Mouse (Mus musculus) erythroblast, embryonic 14.5 days (primary cell): ENCODE measurements at regions not wholly inside any gene's neighbourhood (a gene's known extent, or its start where the extent isn't known, plus 50 kb on each side); places are given as distances from the start of the nearest gene placed in this dataset.

Experiments used
- H3K27me3 ChIP-seq: 2 replicates; pipeline ENCODE4 v1.6.1; 2012; ENCODE audit warnings: inconsistent platforms; ENCODE audit not compliant: control insufficient read depth
- H3K36me3 ChIP-seq: 2 replicates; pipeline ENCODE4 v1.6.1; 2012; ENCODE audit warnings: mild to moderate bottlenecking, inconsistent platforms; ENCODE audit not compliant: control insufficient read depth
- H3K4me1 ChIP-seq: 2 replicates; pipeline ENCODE4 v1.6.1; 2012; ENCODE audit warnings: inconsistent platforms; ENCODE audit not compliant: control insufficient read depth
- H3K4me3 ChIP-seq: replicated peaks from 2 replicates; pipeline ENCODE3; 2012; ENCODE audit warnings: moderate library complexity, mild to moderate bottlenecking, inconsistent platforms
- H3K9me3 ChIP-seq: 2 replicates; pipeline ENCODE4 v1.6.1; 2012; ENCODE audit warnings: low read length, inconsistent platforms, mixed read lengths; ENCODE audit not compliant: control insufficient read depth
- GATA1 ChIP-seq: IDR thresholded peaks from 2 replicates; pipeline ENCODE4 v1.6.1; 2012; ENCODE audit warnings: low read length, inconsistent platforms, mixed read lengths
- TAL1 ChIP-seq: IDR thresholded peaks from 3 replicates; pipeline ENCODE4 v1.6.1; 2012; ENCODE audit warnings: low read length, inconsistent platforms, mixed read lengths

DNA sequence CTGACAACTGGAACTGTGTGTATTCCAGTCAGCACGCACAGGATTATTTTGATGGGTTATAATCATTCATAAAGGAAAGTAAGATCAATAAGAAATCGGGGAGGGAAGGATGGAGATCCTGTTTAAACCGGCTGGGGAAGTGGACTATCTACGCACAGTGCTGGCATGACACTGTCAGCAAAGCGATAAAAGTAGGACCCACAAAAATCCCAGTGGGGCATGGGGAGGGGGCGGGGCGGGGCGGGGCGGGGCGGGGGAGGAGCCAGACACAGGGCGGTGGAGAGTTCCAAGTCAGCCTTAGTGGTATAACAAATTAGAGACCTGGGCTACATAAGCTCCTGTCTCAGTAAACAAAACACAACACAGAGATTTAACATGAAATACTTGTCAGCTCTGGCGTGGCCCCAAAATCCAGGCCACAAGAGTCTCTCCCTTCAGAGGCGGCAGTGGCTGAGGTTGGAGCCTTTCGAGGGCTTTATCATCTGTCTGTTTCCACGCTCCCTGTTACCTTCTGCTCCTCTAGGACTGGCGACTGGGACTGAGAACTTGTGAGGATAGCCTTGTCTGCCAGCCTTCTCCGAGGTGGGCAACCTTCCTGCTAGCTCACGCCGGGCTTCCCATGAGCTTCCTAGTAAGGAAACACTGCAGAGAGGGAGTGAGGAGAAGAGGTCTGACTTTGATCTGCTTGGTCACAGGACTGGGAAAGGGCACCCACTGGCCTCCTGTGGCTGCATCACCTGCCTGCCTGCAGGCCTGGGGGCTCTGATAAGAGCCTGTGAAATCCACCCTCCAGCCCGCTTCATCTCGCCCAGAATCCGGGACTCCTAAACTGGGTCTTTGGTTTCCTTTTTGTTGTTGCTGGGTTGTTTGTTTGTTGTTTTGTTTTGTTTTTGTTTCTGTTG lies 90.3 kb upstream of the Ptpn1 start:
- Histone ChIP-seq H3K4me3 (no peak overlapping the region), H3K27me3 (peaks cover 29% of the 10 kb centered on the region), H3K4me1 (peaks cover 30% of the 10 kb centered on the region), H3K9me3 (no peaks in the 10 kb centered on the region), H3K36me3 (no peaks in the 10 kb centered on the region)
- TF ChIP-seq TAL1: no peak
- no peak for TF ChIP-seq GATA1

DNA sequence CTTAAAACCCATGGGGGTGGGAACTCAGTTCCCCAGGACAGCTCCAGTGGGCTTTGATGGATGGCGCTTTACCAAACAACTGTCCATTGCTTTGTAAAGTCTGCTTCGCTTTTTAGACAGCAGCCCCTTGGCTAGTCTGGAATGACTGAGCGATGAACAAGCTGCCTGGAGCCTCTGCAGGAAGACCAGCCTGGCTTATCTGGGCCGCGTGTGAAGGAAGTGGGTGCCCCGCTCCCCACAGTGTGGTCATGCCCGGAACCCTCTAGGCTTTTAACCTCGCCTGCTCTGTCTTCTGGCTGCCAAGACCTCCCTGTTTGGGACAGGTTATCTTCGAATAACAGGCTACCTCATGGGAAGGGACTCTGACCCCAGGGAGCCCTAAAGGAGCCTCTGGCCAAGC lies 91.5 kb upstream of the Ptpn1 start:
- H3K27me3 ChIP-seq: peaks cover 29% of the 10 kb centered on the region
- H3K9me3 ChIP-seq: peaks cover under 1% of the 10 kb centered on the region
- no peak for TF ChIP-seq GATA1
- TF ChIP-seq TAL1: no peak
- no peaks in the 10 kb centered on the region for H3K36me3 ChIP-seq
- H3K4me1 ChIP-seq: peaks cover 30% of the 10 kb centered on the region
- H3K4me3 ChIP-seq: no peak overlapping the region

DNA sequence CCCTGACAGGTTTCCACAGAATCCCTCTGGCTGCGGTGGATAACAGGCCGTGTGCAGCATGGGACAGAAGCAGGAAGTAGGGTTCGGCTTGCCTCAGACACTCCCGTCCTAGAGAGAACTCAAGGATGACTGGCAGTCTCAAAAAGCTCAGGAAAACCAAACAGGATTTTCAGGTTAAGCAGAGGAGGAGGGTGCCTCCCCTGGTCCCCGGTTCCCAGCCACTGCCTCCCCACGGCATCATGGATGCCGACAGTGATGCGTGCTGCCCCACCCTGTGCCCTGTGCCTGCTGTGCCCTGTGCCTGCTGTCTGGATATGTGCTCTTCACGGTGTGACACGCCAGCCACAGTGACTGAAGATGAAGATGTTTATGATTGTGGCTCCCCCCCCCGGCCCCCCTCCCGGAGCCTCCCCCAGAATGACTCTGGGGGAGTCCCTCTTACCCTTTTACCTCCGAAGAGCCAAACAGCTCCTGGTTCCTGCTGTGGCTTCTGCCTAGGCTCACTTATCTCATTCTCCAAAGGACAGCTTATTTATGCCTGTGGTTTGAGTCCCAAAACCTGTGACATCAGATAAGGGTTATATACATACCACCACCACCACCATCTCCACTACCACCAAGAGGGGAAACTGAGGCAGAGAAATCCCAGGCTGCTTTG lies 92.4 kb upstream of the Ptpn1 start:
- peaks cover 30% of the 10 kb centered on the region for H3K4me1 ChIP-seq
- no peaks in the 10 kb centered on the region for H3K36me3 ChIP-seq
- H3K27me3 ChIP-seq: peaks cover 29% of the 10 kb centered on the region
- peaks cover 3% of the 10 kb centered on the region for H3K9me3 ChIP-seq
- no peak overlapping the region for H3K4me3 ChIP-seq
- no peak for TF ChIP-seq GATA1
- no peak for TF ChIP-seq TAL1

DNA sequence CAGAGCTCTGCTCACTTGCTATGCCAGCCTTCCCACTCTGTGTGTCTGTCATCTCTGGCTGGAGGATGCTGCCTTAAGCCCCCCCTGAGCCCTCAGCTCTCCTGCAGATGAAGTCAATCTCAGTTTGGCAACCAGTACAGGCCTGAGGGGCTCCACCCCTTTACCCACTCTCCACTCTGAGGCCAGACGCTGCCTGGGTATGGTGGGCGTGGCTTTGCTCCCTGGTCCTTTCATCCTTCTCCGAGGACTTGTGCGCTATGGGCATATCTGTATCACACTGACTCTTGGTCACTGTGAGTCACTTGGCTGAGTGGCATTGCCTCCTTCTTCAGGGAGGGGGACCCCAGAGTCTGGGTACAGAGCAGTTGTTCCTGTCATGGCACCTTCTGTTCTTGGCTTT lies 94.3 kb upstream of the Ptpn1 start:
- Histone ChIP-seq H3K9me3 (peaks cover 3% of the 10 kb centered on the region), H3K4me3 (no peak overlapping the region), H3K36me3 (no peaks in the 10 kb centered on the region), H3K4me1 (peaks cover 30% of the 10 kb centered on the region), H3K27me3 (peaks cover 29% of the 10 kb centered on the region)
- TF ChIP-seq TAL1: no peak

DNA sequence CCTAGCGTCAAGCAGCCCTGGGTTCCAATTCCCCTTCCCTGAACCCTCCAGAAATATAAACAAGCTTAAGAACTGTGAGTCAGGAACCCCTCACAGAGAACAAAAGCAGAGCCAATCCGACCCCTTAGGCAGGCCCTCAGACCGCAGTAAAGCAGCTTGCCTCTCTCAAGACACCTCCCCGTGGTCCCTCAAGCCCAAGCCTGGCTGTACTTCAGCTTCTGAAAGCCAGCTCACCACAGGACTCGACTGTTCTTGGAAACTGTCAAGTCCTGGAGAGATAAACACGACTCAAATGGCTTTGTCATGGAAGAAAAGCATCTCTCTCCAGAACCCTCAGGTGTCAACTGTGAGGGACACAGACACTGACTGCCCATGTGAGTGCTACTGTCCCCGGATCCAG lies 95.2 kb upstream of the Ptpn1 start:
- H3K4me1 ChIP-seq: peaks cover 21% of the 10 kb centered on the region

DNA sequence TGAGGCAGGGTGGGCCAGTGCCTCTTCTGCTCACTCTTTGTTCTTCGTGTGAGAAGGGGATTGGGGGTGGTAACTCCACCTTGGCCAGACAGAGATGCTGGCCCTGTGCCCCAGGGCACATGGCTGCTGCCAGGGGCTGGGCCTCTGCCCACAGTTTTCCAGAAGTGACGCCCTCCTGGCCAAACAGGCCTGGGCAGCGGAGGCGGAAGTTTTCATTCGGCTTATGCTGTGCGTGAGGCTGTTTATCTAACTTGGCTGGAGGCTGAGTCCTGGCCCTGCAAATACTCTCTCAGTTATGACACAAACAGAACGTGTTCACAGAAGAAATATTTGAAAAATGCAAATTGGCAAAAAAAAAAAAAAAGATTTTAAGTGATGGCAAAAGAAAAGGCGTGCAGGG lies 97.3 kb upstream of the Ptpn1 start:
- peaks cover 6% of the 10 kb centered on the region for H3K4me1 ChIP-seq
- H3K4me3 ChIP-seq: no peak overlapping the region
- no peaks in the 10 kb centered on the region for H3K36me3 ChIP-seq
- TF ChIP-seq TAL1 (no peak), GATA1 (no peak)
- H3K27me3 ChIP-seq: peaks cover 20% of the 10 kb centered on the region
- H3K9me3 ChIP-seq: peaks cover 3% of the 10 kb centered on the region

More for the DNA sequence above, 95.2 kb upstream of the Ptpn1 start:
- Histone ChIP-seq H3K4me3 (no peak overlapping the region), H3K36me3 (no peaks in the 10 kb centered on the region), H3K27me3 (peaks cover 23% of the 10 kb centered on the region), H3K9me3 (peaks cover 3% of the 10 kb centered on the region)
- TF ChIP-seq TAL1 (no peak), GATA1 (no peak)

DNA sequence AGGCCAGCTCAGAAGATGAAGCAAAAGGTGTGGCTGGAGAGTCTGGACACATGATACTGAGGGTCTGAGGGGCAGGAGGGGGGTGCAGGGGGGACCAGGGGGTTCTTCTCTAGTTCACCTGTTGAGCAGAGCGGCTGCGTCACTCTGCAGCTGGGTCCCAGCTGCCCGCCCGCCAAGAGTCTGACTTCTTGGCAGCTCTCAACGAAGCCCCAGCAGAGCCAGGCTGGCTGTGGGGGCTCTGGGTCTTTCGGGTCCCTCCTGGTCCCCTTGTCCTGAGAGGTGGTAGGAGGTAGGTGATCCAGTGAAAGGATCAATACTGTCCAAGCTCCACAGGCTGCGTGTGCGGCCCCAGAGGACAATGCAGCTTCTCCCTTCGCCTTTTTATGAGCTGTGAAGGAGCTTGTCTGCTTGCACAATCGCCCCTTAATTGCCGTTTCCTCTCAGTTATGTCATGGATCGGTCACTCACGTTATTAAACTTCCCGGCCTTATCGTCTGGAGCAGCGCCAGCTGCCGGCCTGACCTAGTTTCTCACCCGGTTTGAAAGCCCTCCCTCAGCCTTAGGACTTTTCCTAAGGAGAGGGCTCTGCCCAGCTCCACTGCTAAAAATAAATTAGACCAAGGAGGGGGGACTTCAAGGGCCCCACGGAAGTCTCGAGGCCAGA lies 98.4 kb upstream of the Ptpn1 start:
- H3K9me3 ChIP-seq: peaks cover 3% of the 10 kb centered on the region
- peaks cover 11% of the 10 kb centered on the region for H3K27me3 ChIP-seq
- no peak overlapping the region for H3K4me3 ChIP-seq
- H3K36me3 ChIP-seq: no peaks in the 10 kb centered on the region
- H3K4me1 ChIP-seq: no peaks in the 10 kb centered on the region; the same call in 1 of the 2 replicates
- TF ChIP-seq TAL1 (no peak), GATA1 (no peak)

DNA sequence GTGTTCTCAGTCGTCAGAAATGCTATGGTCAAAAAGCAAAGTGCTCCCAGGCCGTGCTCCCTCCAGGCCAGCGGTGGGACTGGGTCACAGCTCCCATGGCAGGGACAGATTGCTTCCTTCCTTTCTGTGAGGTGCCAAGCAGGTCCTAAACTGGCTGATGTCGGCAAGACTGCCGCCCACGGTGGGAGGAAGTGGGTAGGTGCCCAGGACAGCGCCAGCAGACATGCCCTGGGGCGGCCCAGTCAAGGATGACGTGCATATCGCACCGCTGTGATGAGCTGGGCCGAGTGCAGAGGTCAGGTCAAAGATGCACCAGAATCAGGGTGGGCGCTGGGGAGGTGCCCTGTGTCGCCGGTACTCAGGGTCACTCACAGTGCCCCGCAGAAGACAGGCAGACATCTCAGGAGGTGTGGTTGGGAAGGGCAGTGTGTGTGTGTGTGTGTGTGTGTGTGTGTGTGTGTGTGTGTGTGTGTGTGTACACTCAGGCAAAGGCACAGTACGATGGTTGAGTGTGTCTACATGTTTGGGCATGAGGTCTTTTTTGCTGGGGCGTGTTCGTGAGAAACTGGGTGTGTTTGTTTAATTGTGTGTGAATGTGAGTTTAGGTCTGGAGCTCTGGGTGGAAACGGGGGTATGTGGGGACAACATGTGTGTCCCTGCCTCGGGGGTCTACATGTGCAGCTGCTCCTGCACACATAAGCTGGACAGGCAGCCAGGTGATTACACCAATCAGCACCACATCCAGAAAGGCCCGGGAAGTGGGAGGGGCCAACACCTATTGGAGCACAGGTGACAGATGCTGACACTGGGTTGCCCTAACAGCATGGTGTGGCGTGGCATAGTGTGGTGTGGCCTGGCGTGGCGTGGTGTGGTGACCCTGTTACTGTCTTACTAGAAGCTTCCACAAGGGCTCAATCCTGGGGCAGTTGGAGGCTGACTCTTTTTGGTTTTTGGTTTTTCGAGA lies 100.5 kb upstream of the Ptpn1 start:
- H3K27me3 ChIP-seq: 0 out of 2 replicates have a peak, but pooled peaks cover 3% of the 10 kb centered on the region

More for the DNA sequence above, 100.5 kb upstream of the Ptpn1 start:
- Histone ChIP-seq H3K4me1 (no peaks in the 10 kb centered on the region), H3K36me3 (no peaks in the 10 kb centered on the region), H3K4me3 (no peak overlapping the region), H3K9me3 (peaks cover 3% of the 10 kb centered on the region)
- TF ChIP-seq GATA1: no peak
- no peak for TF ChIP-seq TAL1
